ENCODE assay signal across 33 mouse cellular contexts in the genomic region with DNA sequence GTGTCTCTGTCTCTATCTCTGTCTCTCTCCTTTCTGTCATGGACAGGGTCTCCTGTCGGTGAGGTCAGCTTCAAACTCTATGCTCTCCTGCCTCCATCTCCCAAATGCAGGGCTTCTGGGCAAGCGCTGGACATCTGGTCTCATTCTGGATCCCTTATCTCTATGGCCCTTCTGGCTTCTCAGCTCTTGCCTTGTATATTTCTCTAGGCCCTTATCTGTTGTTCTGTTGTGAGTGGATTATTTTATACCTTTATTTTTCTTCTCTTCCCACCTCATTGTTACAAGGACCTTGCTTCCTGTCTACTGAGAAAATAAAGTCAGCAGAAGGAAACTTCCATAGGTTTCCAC. TPM values are rescaled to one million over a fixed set of nuclear protein-coding genes. Genes with fewer than 3 reads are reported as not detected.
DNase-seq lines count a peak whose midpoint lies in the region; ATAC-seq and TF ChIP-seq lines count a peak whose summit lies in the region.
"Had no signal": no experiment of that assay in that cellular context is flagged by ENCODE, and none has a peak within 500 bp of the region (broad histone marks: within the 10 kb centered on the region; RNA-seq: fewer than 3 reads in every experiment).

No protein-coding gene starts in this region.

- H3K27ac ChIP-seq in heart, embryonic 10.5 days, result no peak overlapping the region; the same call in 1 of the 2 replicates
- no peak overlapping the region for H3K27ac ChIP-seq in heart, embryonic 12.5 days (ENCODE audit: poor library complexity, severe bottlenecking)
- no peak overlapping the region for H3K27ac ChIP-seq in liver, embryonic 14.5 days
- no peak overlapping the region for H3K27ac ChIP-seq in liver, embryonic 16.5 days (ENCODE audit: low read length)
- H3K27ac ChIP-seq: embryonic facial prominence, embryonic 13.5 days; forebrain, embryonic 12.5 days; hindbrain, embryonic 14.5 days; layer of hippocampus, adult 2 months; left cerebral cortex, adult 2 months; limb, embryonic 12.5 days; macrophage; midbrain, embryonic 10.5 days; neural tube, embryonic 12.5 days; stomach, postnatal 0 days had no signal

- no peak overlapping the region for H3K4me3 ChIP-seq in heart, embryonic 10.5 days
- no peak overlapping the region for H3K4me3 ChIP-seq in heart, embryonic 12.5 days
- H3K4me3 ChIP-seq in liver, embryonic 14.5 days (ENCODE audit: insufficient read depth in 1 of 2, low read depth in 2 of 2, low read length in 2 of 2), result no peak overlapping the region
- peak overlapping the region; percentile 67 for H3K4me3 ChIP-seq in G1E (ENCODE audit: low read depth, low read length)
- H3K4me3 ChIP-seq in liver, embryonic 16.5 days (ENCODE audit: low read depth, low read length), result no peak overlapping the region
- H3K4me3 ChIP-seq: embryonic facial prominence, embryonic 13.5 days; erythroblast, embryonic 14.5 days; forebrain, embryonic 12.5 days; layer of hippocampus, adult 2 months; left cerebral cortex, adult 2 months; limb, embryonic 12.5 days; midbrain, embryonic 10.5 days; myocyte; neural tube, embryonic 12.5 days had no signal

- peak; percentile 17; the same call in 1 of the 2 replicates for TF ChIP-seq EP300 in liver, embryonic 14.5 days (IDR thresholded peaks at IDR 0.05; ENCODE audit: low read depth)

- H3K4me1 ChIP-seq in heart, embryonic 10.5 days, result peaks cover 28% of the 10 kb centered on the region
- H3K4me1 ChIP-seq in heart, embryonic 12.5 days (replicated peaks), result peaks cover 24% of the 10 kb centered on the region
- H3K4me1 ChIP-seq in liver, embryonic 14.5 days (replicated peaks; ENCODE audit: control insufficient read depth in 2 of 2, insufficient read depth in 2 of 2, low read length in 1 of 2), result peaks cover 18 to 37% of the 10 kb centered on the region in 2 experiments
- H3K4me1 ChIP-seq in G1E (ENCODE audit: insufficient read depth, low read depth, low read length), result peaks cover 90% of the 10 kb centered on the region
- peaks cover 22% of the 10 kb centered on the region for H3K4me1 ChIP-seq in liver, embryonic 16.5 days (ENCODE audit: control insufficient read depth, low read depth, low read length)
- H3K4me1 ChIP-seq: embryonic facial prominence, embryonic 13.5 days; forebrain, embryonic 12.5 days; limb, embryonic 12.5 days; neural tube, embryonic 12.5 days had no signal

- no peak for TF ChIP-seq CTCF in liver, embryonic 14.5 days (IDR thresholded peaks at IDR 0.05; ENCODE audit: low read depth)
- TF ChIP-seq CTCF in G1E (IDR thresholded peaks at IDR 0.05; ENCODE audit: low read depth, low read length), result no peak

- 50% methylated on average over 2 of the region's 2 CpGs for WGBS in heart, embryonic 10.5 days
- WGBS in heart, embryonic 12.5 days, result 39% methylated on average over 2 of the region's 2 CpGs
- 10% methylated on average over 2 of the region's 2 CpGs for WGBS in liver, embryonic 14.5 days (ENCODE audit: insufficient replicate concordance)
- WGBS in liver, embryonic 16.5 days (ENCODE audit: insufficient replicate concordance), result 19% methylated on average over 2 of the region's 2 CpGs

- H3K4me2 ChIP-seq in heart, embryonic 12.5 days, result no peak overlapping the region
- peak overlapping the region; percentile 8; the same call in 1 of the 2 replicates for H3K4me2 ChIP-seq in liver, embryonic 14.5 days (ENCODE audit: low read depth)
- no peak overlapping the region for H3K4me2 ChIP-seq in liver, embryonic 16.5 days (ENCODE audit: low read depth, low read length)
- H3K4me2 ChIP-seq: embryonic facial prominence, embryonic 13.5 days; forebrain, embryonic 12.5 days; heart, embryonic 11.5 days; hindbrain, embryonic 14.5 days; limb, embryonic 12.5 days; neural tube, embryonic 12.5 days had no signal

- H3K36me3 ChIP-seq in heart, embryonic 10.5 days, result no peaks in the 10 kb centered on the region
- H3K36me3 ChIP-seq in heart, embryonic 12.5 days, result no peaks in the 10 kb centered on the region
- H3K36me3 ChIP-seq in liver, embryonic 14.5 days (replicated peaks; ENCODE audit: control insufficient read depth, insufficient read depth, low read depth), result no peaks in the 10 kb centered on the region
- peaks cover 4% of the 10 kb centered on the region for H3K36me3 ChIP-seq in G1E (replicated peaks)
- H3K36me3 ChIP-seq in liver, embryonic 16.5 days (ENCODE audit: control insufficient read depth, insufficient read depth), result no peaks in the 10 kb centered on the region
- H3K36me3 ChIP-seq: embryonic facial prominence, embryonic 13.5 days; forebrain, embryonic 12.5 days; limb, embryonic 12.5 days; midbrain, embryonic 10.5 days; neural tube, embryonic 12.5 days had no signal

- 0 out of 2 replicates have a peak, but pooled peaks cover 4% of the 10 kb centered on the region for H3K27me3 ChIP-seq in heart, embryonic 10.5 days (ENCODE audit: insufficient read depth, poor library complexity, severe bottlenecking)
- peaks cover 7% of the 10 kb centered on the region; the same call in 1 of the 2 replicates for H3K27me3 ChIP-seq in heart, embryonic 12.5 days (replicated peaks)
- H3K27me3 ChIP-seq in liver, embryonic 14.5 days (ENCODE audit: control insufficient read depth, insufficient read depth, low read length), result no peaks in the 10 kb centered on the region
- H3K27me3 ChIP-seq in G1E (ENCODE audit: insufficient read depth, low read length), result no peaks in the 10 kb centered on the region
- H3K27me3 ChIP-seq in liver, embryonic 16.5 days (ENCODE audit: control insufficient read depth, insufficient read depth, low read depth, low read length), result no peaks in the 10 kb centered on the region
- H3K27me3 ChIP-seq: embryonic facial prominence, embryonic 13.5 days; forebrain, embryonic 12.5 days; limb, embryonic 12.5 days; neural tube, embryonic 12.5 days had no signal

- DNase-seq in heart, embryonic 10.5 days (ENCODE audit: low spot score), result peak; percentile 82
- DNase-seq in liver, embryonic 14.5 days (ENCODE audit: low read depth in 3 of 3, low spot score in 3 of 3), result no peak
- DNase-seq in liver (no peak), G1E (ENCODE audit: low spot score) (no peak)
- no peak for DNase-seq in right cerebral cortex, postnatal 25 days
- DNase-seq in kidney, postnatal 14 days, result no peak
- DNase-seq: cerebellum, adult 11-12 months; cerebellum, adult 9-11 months; embryo, embryonic 11 days; forebrain, postnatal 0 days; gastrocnemius, postnatal 14 days; heart, postnatal 10 days; kidney, adult 9 months; right cerebral cortex, adult 18-20 months; right cerebral cortex, postnatal 4 days; thymus, adult 2 months; thymus, postnatal 36 days had no signal

- H3K9ac ChIP-seq in heart, embryonic 12.5 days, result no peak overlapping the region
- no peak overlapping the region for H3K9ac ChIP-seq in liver, embryonic 14.5 days (replicated peaks)
- no peak overlapping the region for H3K9ac ChIP-seq in liver, embryonic 16.5 days (ENCODE audit: low read depth, low read length)
- H3K9ac ChIP-seq: embryonic facial prominence, embryonic 13.5 days; forebrain, embryonic 12.5 days; forebrain, postnatal 0 days; hindbrain, embryonic 14.5 days; limb, embryonic 12.5 days; neural tube, embryonic 12.5 days had no signal

- H3K9me3 ChIP-seq in heart, embryonic 10.5 days, result no peaks in the 10 kb centered on the region
- H3K9me3 ChIP-seq in heart, embryonic 12.5 days (replicated peaks), result no peaks in the 10 kb centered on the region
- no peaks in the 10 kb centered on the region for H3K9me3 ChIP-seq in liver, embryonic 14.5 days (ENCODE audit: control insufficient read depth, low read length)
- no peaks in the 10 kb centered on the region for H3K9me3 ChIP-seq in G1E (replicated peaks)
- no peaks in the 10 kb centered on the region for H3K9me3 ChIP-seq in liver, embryonic 16.5 days (replicated peaks; ENCODE audit: control insufficient read depth, low read length)
- H3K9me3 ChIP-seq: embryonic facial prominence, embryonic 13.5 days; forebrain, embryonic 12.5 days; limb, embryonic 12.5 days; midbrain, embryonic 10.5 days; neural tube, embryonic 12.5 days had no signal

- ATAC-seq in heart, embryonic 12.5 days (ENCODE audit: insufficient number of reproducible peaks, low FRiP score), result no peak
- no peak for ATAC-seq in liver, embryonic 14.5 days (ENCODE audit: insufficient read depth)
- peak; percentile 37 for ATAC-seq in G1E (ENCODE audit: extremely low read depth, insufficient number of reproducible peaks, low FRiP score, poor library complexity, severe bottlenecking)
- ATAC-seq in liver, embryonic 16.5 days (ENCODE audit: low read depth), result 0 out of 2 replicates have a peak, but pooled peaks have one; percentile 22
- ATAC-seq: forebrain, postnatal 0 days; intestine, postnatal 0 days had no signal

RNA-seq across cellular contexts. Expression of a gene that starts 28.8 kb away (rescaled TPM):
- 18.0 and 25.3 TPM in 2 replicates for polyA plus RNA-seq in heart, embryonic 10.5 days (2016; fragmentation: Nextera tagmentation; extraction: Ambion mirVana)
- polyA plus RNA-seq in heart, embryonic 12.5 days (2016; fragmentation: Nextera tagmentation; extraction: Ambion mirVana), result 21.7 and 21.8 TPM in 2 replicates
- 11.4 and 17.3 TPM in 2 replicates for polyA plus RNA-seq in liver, embryonic 14.5 days (2012; rRNA removed)
- polyA plus RNA-seq in liver, embryonic 14.5 days (2014; fragmentation: Nextera tagmentation; extraction: Ambion mirVana), result 31.6 and 32.4 TPM in 2 replicates
- total RNA-seq in G1E (2014; fragmentation: Nextera tagmentation) (90.4 and 92.8 TPM in 2 replicates), G1E (2017) (100 and 117 TPM in 2 replicates)
- polyA plus RNA-seq in G1E (2012), result 25.6 and 26.0 TPM in 2 replicates
- 25.7 and 28.0 TPM in 2 replicates for polyA plus RNA-seq in liver, embryonic 16.5 days (2015; fragmentation: Nextera tagmentation; extraction: Ambion mirVana)

Comparison
In these comparisons a context has a peak if more than half of its experiments do, and no peak if none do; other contexts are left out.
1. ATAC-seq: peak in G1E (single experiment) and liver, embryonic 16.5 days (single experiment); none in heart, embryonic 12.5 days (single experiment) and liver, embryonic 14.5 days (single experiment).